Mouse (Mus musculus) stomach, embryonic 14.5 days (tissue): ENCODE measurements around the gene Dtnb. TPM values are rescaled to one million over a fixed set of nuclear protein-coding genes. Genes with fewer than 3 reads are reported as not detected.
"Not testable (repeated sequence)": the region's sequence is repeated elsewhere in the genome, so short reads cannot be mapped to it uniquely, and the experiment has no call there.

Source experiments
- ATAC-seq: fragments of 200-750 bp; cut with Nextera tagmentation; 2 replicates; pipeline ENCODE4 v1.8.0; 2017; ENCODE audit warnings: low read depth, moderate TSS enrichment; ENCODE audit not compliant: insufficient number of reproducible peaks, insufficient read depth, low FRiP score
- H3K27ac ChIP-seq: fragments of 300-500 bp; sonication (generic); 2 replicates; pipeline ENCODE4 v1.5.1; 2014; ENCODE audit warnings: mild to moderate bottlenecking, low read length, moderate library complexity, mixed read lengths
- H3K27me3 ChIP-seq: fragments of 300-500 bp; sonication (generic); 2 replicates; pipeline ENCODE4 v1.6.1; 2014; ENCODE audit warnings: low read length, control low read depth, mixed read lengths; ENCODE audit not compliant: control insufficient read depth, insufficient read depth
- H3K36me3 ChIP-seq: fragments of 300-500 bp; sonication (generic); 2 replicates; pipeline ENCODE4 v1.6.1; 2014; ENCODE audit warnings: mild to moderate bottlenecking, control low read depth, low read length, moderate library complexity, mixed read lengths; ENCODE audit not compliant: control insufficient read depth, insufficient read depth
- H3K4me1 ChIP-seq: fragments of 300-500 bp; sonication (generic); 2 replicates; pipeline ENCODE4 v1.6.1; 2014; ENCODE audit warnings: low read length, control low read depth, mixed read lengths; ENCODE audit not compliant: control insufficient read depth, insufficient read depth
- H3K4me2 ChIP-seq: fragments of 300-500 bp; sonication (generic); replicated peaks from 2 replicates; pipeline ENCODE4 v1.6.1; 2014; ENCODE audit warnings: low read depth, low read length, control low read depth
- H3K4me3 ChIP-seq: fragments of 300-500 bp; sonication (generic); 2 replicates; pipeline ENCODE4 v1.5.1; 2014; ENCODE audit warnings: low read depth, low read length, control low read depth
- H3K9ac ChIP-seq: fragments of 300-500 bp; sonication (generic); replicated peaks from 2 replicates; pipeline ENCODE4 v1.6.1; 2014; ENCODE audit warnings: low read depth, mild to moderate bottlenecking, control low read depth, low read length, moderate library complexity, mixed read lengths
- H3K9me3 ChIP-seq: fragments of 300-500 bp; sonication (generic); 2 replicates; pipeline ENCODE4 v1.6.1; 2016; ENCODE audit warnings: low read depth, low read length, control low read depth; ENCODE audit not compliant: control insufficient read depth
- WGBS: fragments of 180-500 bp; shearing (Covaris S2); extraction: QIAGEN DNeasy Blood & Tissue Kit; methylation state at CpG from one replicate; pipeline ENCODE4 v1.1.7; 2014; 5-methylcytosine and 5-hydroxymethylcytosine counted together
- polyA plus RNA-seq: library from polyadenylated mRNA; unstranded; fragments of >200 nt; fragmentation: Nextera tagmentation; extraction: Ambion mirVana; gene quantifications from 2 replicates; pipeline ENCODE4 v1.2.1, GENCODE M21; 2014

Gene Dtnb
- polyA plus RNA-seq, result 36.1 and 37.5 TPM in 2 replicates

DNA sequence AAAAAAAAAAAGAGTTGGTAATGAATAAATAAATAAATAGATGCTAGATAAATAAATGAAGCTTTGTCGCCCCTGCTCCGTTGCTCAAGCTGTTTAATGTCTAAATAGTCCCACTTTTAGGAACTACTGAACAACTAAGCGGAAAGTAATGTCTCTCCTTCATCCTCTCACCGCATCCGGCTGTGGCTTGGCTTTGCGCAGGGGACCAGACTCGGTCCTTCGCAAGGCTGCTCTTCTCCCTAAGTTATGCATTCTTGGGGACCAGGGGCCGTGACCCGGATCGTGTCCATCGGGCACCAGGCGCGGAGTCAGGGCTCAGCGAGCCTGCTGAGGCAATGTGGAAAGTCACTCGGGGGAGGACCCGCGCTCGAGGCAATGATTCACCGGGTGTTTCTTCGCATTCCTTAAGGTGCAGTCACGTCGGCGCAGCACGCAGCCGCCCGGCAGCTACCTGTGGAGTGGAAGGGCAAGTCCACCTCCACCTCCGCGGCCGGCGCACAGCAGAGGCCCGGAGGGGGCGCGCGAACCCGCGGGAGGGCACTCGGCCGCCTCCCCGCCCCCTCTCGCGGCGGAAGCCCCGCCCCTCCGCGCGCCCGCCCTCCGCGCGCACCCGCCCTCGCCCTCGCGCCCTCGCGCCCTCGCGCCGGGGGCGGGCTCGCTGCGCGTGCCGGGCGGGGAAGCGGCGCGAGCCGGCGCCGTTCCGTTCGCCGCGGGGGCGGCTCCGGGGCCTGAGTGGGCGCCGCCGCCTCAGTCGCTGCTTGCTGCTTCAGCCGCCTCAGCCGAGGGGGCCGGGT, at the start of gene Dtnb:
TSS of gene Dtnb (plus strand) at position 595 of the 794 bp plus-strand sequence.
- whole genome bisulfite sequencing, result 1% methylated on average over 69 of the region's 85 CpGs
- peak within 1 kb of the TSS; percentile 86 for H3K27ac ChIP-seq

GRCm38 (mm10) chr12:3525536-3525935, 46.6 kb upstream of the Dtnb start:
- no peaks in the 10 kb centered on the region for H3K9me3 ChIP-seq
- no peak overlapping the region for H3K9ac ChIP-seq
- no peak for ATAC-seq
- no peak overlapping the region for H3K27ac ChIP-seq
- H3K27me3 ChIP-seq, result no peaks in the 10 kb centered on the region
- no peaks in the 10 kb centered on the region for H3K4me1 ChIP-seq
- WGBS, result 90% methylated on average over 5 of the region's 5 CpGs
- no peak overlapping the region for H3K4me2 ChIP-seq
- no peak overlapping the region for H3K4me3 ChIP-seq
- no peaks in the 10 kb centered on the region for H3K36me3 ChIP-seq

More for the DNA sequence above, at the start of gene Dtnb:
- H3K9ac ChIP-seq, result peak within 1 kb of the TSS; percentile 78
- H3K4me3 ChIP-seq, result peak within 1 kb of the TSS; percentile 88
- no peaks in the 10 kb centered on the region for H3K9me3 ChIP-seq
- H3K27me3 ChIP-seq, result no peaks in the 10 kb centered on the region
- peaks cover 7% of the 10 kb centered on the region; the same call in 1 of the 2 replicates for H3K4me1 ChIP-seq
- ATAC-seq, result peak; percentile 86
- peak within 1 kb of the TSS; percentile 55 for H3K4me2 ChIP-seq
- no peaks in the 10 kb centered on the region for H3K36me3 ChIP-seq

GRCm38 (mm10) chr12:3535446-3535845, 36.7 kb upstream of the Dtnb start:
- not testable (repeated sequence) for H3K4me1 ChIP-seq, H3K36me3 ChIP-seq, H3K9ac ChIP-seq, H3K4me2 ChIP-seq, H3K9me3 ChIP-seq, H3K27me3 ChIP-seq, ATAC-seq, H3K4me3 ChIP-seq, H3K27ac ChIP-seq
- WGBS, result 96% methylated on average over 1 of the region's 1 CpGs

GRCm38 (mm10) chr12:3537616-3538015, 34.6 kb upstream of the Dtnb start:
- H3K4me3 ChIP-seq, result no peak overlapping the region
- no peaks in the 10 kb centered on the region for H3K4me1 ChIP-seq
- no peaks in the 10 kb centered on the region for H3K36me3 ChIP-seq
- H3K9me3 ChIP-seq, result no peaks in the 10 kb centered on the region
- H3K27me3 ChIP-seq, result no peaks in the 10 kb centered on the region
- H3K27ac ChIP-seq, result no peak overlapping the region
- WGBS, result 54% methylated on average over 3 of the region's 3 CpGs
- ATAC-seq, result peak; percentile 28; the same call in 1 of the 2 replicates
- no peak overlapping the region for H3K9ac ChIP-seq
- H3K4me2 ChIP-seq, result no peak overlapping the region

DNA sequence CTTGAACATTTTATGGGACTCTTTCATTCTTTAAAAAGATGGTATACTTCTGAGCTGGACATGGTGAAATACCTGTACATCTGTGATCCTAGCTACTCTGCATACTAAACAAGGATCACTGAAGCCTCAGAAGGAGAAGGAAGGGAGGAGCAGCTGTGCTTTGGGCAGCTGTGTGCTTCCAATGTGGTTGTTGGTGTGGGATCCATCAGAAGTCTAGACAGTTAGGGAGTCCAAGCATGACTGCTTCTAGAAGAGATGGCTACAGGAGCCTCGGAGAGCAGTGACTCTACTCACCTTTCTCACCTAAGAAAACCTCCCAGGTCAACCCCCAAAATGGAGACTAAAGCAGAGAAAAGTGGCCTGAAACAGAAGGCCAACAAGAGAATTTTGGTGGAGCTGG, 34.1 kb upstream of the Dtnb start:
- Histone ChIP-seq H3K27me3 (no peaks in the 10 kb centered on the region), H3K4me1 (no peaks in the 10 kb centered on the region), H3K4me2 (no peak overlapping the region), H3K4me3 (no peak overlapping the region), H3K9ac (no peak overlapping the region), H3K9me3 (no peaks in the 10 kb centered on the region), H3K36me3 (no peaks in the 10 kb centered on the region), H3K27ac (no peak overlapping the region)
- no peak; the same call in 1 of the 2 replicates for ATAC-seq
- WGBS, result 93% methylated on average over 1 of the region's 1 CpGs

DNA sequence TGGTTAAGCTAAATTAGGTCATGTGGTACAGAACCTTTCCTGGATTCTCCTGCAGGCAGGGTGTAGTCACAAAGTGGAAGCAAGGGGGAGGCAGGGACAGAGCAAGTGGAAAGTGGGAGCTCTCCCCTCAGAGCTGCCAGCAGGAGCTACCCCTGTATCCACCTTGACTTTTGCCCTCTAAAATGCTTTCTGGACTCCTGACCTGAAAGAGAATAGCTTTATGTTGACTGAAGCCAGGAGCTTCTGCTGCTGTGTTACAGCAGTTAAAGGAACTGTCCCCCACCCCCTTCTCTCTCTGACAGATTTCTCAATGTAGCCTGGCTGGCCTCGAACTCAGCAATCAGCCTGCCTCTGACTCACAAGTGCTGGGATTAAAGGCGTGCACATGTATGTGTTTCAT, 32.6 kb upstream of the Dtnb start:
- H3K9me3 ChIP-seq, result no peaks in the 10 kb centered on the region
- H3K27ac ChIP-seq, result no peak overlapping the region
- no peaks in the 10 kb centered on the region for H3K36me3 ChIP-seq
- no peaks in the 10 kb centered on the region for H3K27me3 ChIP-seq
- WGBS, result 61% methylated on average over 2 of the region's 2 CpGs
- no peak overlapping the region for H3K4me2 ChIP-seq
- no peak overlapping the region for H3K4me3 ChIP-seq
- H3K4me1 ChIP-seq, result no peaks in the 10 kb centered on the region
- no peak overlapping the region for H3K9ac ChIP-seq
- no peak for ATAC-seq

DNA sequence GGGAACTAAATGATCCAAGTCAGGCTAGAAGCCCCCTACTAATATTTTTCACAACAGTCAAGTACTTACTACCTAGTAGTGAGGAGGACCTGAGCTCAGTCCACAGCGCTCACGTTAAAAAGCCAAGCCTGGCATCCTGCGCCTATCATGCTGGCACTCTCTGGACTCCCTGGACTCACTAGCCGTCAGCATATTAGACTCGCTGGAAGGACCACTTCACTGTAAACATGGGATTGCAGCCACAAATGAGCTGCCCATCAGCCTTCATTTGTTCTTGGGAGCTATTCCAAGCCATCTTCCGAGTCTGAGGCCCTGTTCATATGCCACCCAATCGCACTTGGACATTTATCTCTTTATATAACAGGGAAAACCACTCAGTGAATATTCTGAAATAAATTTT, 31.3 kb upstream of the Dtnb start:
- Histone ChIP-seq H3K9me3 (no peaks in the 10 kb centered on the region), H3K4me3 (no peak overlapping the region), H3K4me1 (no peaks in the 10 kb centered on the region), H3K4me2 (no peak overlapping the region), H3K9ac (no peak overlapping the region), H3K27me3 (no peaks in the 10 kb centered on the region), H3K36me3 (no peaks in the 10 kb centered on the region), H3K27ac (no peak overlapping the region)
- WGBS, result 87% methylated on average over 7 of the region's 7 CpGs
- ATAC-seq, result no peak

DNA sequence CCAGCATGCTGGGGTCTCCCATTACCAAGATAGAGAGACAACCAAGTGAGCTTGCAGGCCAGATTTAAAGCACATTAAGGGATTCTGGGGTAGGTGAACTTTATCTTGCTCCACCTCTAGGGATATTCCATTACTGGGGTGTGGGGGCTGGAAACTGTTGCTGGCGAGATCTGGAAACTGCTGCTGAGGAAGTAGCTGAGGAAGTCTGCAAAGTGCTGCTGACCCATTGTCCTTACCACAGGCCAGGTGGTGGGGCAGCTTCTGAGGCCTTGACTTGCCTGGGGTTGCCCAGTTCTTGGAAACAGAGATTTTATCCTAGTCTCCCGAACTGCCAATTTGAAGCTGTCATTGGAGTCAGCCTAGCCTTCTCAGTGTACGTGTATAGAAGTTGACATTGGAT, 26.7 kb upstream of the Dtnb start:
- 72% methylated on average over 3 of the region's 3 CpGs for WGBS
- no peaks in the 10 kb centered on the region for H3K36me3 ChIP-seq
- H3K27me3 ChIP-seq, result no peaks in the 10 kb centered on the region
- no peaks in the 10 kb centered on the region for H3K4me1 ChIP-seq
- no peaks in the 10 kb centered on the region for H3K9me3 ChIP-seq
- no peak overlapping the region for H3K4me3 ChIP-seq
- no peak overlapping the region for H3K4me2 ChIP-seq
- no peak overlapping the region for H3K27ac ChIP-seq
- no peak for ATAC-seq
- H3K9ac ChIP-seq, result no peak overlapping the region
